Mouse (Mus musculus) lung, postnatal 4 days (tissue): Measurements from ENCODE around the gene Ifitm10.
"Not testable (repeated sequence)": the region's sequence is repeated elsewhere in the genome, so short reads cannot be mapped to it uniquely, and the experiment has no call there.

Experiments used
- DNase-seq, 2 experiments: peaks; one replicate each; pipeline ENCODE4 v3.0.0; 2021

Ifitm10 gene

DNA sequence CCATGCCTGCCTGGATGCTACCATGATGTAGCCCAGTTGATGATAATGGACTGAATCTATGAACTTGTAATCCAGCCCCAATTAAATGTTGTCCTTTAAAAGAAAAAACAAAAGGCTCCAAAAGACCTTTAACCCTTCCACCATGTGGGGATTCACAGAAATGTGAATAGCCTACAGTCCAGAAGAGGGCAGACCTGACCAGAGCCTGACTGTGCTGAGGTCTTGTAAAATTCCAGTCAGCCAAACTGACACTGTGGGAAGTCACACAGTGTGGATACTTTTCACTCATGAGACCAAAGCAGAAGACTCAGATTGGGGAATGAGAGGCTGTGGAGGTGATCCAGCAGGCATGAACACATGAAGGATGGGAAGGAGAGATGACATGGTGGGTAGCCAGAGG lies 12.8 kb downstream of the Ifitm10 start:
- no peak for DNase-seq

GRCm38 (mm10) chr7:142359129-142359528 lies 14.4 kb downstream of the Ifitm10 start:
- peak in 1 of 2 experiments; percentile 16 for DNase-seq

DNA sequence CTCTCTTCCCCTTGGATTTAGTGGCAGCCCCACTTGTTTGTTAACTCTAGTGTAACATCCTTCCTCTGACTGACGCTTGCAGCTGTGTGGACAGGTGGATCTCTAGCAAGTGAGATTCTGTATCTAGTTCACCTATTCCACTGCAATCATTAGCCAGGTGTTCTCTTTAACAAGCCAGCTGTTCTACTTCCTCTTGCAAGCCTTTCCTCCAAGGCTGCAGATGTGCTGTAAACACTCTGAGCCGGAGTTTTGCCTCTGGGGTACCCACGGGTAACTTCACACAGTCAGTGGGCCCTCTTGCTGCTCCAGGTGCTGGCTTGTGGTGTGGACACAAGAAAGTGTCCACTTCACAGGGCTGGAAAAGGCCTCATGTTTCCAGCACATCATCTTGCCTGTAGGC lies 16.0 kb downstream of the Ifitm10 start:
- DNase-seq, result no peak

- DNase-seq, result no peak
These were observed 18.8 kb downstream of the Ifitm10 start for GRCm38 (mm10) chr7:142354661-142355233.

- no peak for DNase-seq
These were observed 19.7 kb downstream of the Ifitm10 start for GRCm38 (mm10) chr7:142353854-142354253.

DNA sequence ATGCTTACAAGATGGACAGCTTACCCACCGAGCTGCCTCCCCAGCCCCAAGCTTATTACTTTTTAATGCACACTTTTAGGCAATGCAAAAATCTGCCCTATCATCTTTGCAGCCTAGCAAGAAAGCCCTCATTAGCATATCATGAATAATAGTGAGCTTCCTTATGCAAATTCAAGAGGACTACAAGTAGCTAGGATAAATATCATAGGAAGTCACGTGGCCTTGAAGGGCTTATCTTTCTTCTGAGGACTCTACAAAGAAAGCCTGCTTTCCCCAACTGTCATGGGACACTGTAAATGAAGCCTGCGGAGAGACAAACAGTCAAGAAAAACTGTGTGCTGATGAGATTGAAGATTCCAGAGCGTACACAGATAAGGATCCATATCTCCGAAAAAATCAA lies 22.0 kb downstream of the Ifitm10 start:
- no peak for DNase-seq

- peak; percentile 49 for DNase-seq
These were observed 24.1 kb downstream of the Ifitm10 start for GRCm38 (mm10) chr7:142349308-142349961.

DNA sequence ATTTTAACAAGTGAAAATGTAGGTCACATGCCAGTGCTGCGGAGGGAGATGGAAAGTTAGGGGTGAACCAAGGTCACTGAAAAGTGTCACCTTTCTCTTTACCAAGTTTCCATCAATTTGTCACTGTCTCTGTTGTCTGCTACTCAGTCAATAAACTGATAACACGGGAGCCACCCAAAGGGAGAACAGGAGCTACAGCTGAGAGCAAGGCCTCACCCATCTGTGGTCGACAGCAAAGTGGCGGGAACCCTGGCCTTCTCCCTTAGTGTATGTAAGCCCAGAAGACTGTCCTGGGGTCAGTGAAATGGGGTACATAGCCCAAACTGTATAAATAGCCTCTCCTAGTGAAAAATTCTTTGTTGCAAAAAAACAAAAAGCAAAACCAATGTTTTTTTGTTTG lies 26.0 kb downstream of the Ifitm10 start:
- DNase-seq, result no peak

GRCm38 (mm10) chr7:142342247-142342640 lies 31.3 kb downstream of the Ifitm10 start:
- DNase-seq, result no peak

DNA sequence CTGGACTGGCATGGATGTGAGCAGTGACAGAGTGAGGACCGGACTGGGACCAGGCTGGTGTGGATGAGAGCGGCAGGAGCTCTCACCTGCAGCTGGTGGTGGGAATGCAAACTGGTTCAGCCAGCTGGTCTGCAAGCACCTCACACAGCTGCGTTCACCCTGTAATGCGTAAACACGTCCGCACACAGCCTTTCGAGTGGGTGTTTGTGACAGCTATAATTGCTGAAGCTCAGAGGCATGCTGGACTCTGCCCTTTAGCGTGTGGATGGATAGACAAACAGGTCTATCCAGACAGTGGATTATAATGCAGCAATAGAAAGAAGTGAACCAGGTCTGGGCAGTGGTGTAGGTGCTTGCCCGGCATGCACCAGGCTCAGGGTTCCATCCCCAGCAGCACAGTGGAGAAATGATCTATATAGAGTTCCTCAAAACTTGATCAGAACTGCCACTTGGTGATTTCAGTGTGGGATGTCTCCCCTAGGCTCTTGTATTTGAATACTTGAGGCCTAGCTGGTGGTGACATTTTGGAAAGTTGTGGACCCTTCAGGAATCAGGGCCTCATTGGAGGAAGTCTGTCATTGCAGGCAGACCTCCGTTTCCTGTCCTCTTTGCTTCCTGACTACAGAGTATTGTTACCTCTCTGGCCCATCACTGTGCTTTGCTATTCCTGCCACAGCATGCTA lies 31.8 kb downstream of the Ifitm10 start:
- DNase-seq, result no peak

DNA sequence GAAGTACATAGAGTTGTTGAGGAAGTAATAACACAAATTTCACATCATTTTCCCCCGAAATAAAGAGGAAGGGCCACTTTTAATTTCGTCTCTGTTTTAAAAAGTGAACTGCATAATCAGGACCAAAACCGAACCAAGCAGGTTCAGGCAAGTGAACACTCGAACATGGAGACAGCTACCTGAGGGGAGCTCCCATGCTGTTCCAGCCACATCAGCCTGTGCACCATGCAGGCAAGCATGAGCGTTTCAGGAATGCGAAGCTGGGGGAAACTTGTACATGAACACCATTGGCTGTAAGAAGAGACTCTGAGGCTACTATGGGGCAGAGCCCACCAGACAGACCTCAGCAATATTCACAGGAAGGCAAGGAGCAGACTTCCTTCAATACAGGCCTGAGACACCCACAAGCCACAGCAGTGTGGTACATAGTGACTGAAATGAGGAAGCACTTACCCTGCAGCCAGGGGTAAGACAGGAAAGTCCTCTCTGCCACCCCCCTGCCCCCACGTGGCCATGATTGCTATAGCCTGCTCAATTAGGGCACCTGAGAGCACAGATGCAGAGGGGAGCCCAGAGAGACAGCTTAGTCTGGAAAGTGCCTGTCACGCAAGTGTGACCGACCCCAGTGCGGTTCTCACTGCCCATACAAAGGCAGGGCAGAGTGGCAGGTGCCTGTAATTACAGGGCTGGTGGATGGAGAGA lies 33.1 kb downstream of the Ifitm10 start:
- peak; percentile 43 to 65 for DNase-seq

DNA sequence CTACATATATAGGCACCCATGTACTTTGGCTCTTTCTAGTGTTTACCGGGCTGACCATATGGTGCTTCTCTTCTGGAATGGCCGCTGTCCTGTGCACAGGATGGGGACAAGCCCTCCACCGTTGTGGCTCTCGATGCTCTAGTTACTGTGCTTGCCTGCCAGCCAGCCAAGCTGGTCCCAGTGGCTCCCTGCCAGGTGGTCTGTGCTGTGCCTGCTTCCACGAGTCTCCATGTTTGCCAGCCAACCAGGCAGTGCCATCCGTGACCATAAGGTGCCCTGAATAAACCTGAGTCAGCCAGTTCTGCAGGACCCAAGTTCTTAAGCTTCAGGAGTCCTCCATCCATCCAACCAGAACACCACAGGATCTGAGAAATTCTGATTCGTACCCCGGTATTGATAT lies 38.4 kb downstream of the Ifitm10 start:
- DNase-seq, result no peak

DNA sequence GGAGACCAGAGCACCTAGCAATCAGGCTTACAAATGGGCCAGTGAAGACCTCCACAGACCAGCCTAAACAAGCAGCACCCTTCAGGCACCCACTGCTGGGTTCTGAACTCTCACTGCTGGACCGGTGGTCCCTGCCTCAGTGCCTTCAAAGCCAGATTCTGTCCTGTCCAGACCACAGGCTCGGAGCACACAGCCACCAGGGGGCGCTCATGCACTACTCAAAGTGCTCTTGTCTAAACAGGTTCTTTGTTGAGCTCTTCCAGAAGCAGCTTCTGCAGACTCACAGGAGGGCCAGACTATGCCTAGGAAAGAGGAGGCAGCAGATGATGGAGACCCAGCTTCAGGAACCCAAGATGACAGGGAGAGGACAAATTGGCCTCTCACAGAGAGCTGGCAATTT lies 39.3 kb downstream of the Ifitm10 start:
- DNase-seq, result peak; percentile 84 to 89

GRCm38 (mm10) chr7:142332741-142333140 lies 40.8 kb downstream of the Ifitm10 start:
- DNase-seq, result not testable (repeated sequence)

- no peak for DNase-seq
These were observed 42.3 kb downstream of the Ifitm10 start for GRCm38 (mm10) chr7:142331281-142331680.

DNA sequence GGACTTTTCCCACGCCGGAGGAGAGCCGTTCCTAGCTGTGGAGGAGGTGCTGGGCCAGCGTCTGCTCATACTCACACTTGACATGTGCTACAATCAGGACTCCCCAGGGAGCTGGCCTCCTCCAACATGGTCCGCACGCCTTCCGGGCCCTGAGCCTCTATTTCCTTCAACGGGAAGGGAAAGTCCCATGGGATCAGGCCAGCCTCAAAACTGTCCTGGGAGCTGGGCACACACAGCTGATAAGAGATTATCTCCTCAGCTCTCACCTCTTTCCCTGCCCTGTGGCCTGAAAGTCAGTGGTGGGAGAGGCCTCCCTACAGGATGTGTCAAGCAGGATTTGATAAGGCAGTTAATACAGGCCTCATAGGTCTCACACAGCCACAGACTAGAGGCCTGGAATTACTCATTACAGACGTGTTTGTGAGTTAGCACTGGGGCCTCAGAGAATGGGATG lies 43.3 kb downstream of the Ifitm10 start:
- peak; percentile 27 to 67 for DNase-seq

GRCm38 (mm10) chr7:142328507-142328906 lies 45.0 kb downstream of the Ifitm10 start:
- DNase-seq, result no peak

DNA sequence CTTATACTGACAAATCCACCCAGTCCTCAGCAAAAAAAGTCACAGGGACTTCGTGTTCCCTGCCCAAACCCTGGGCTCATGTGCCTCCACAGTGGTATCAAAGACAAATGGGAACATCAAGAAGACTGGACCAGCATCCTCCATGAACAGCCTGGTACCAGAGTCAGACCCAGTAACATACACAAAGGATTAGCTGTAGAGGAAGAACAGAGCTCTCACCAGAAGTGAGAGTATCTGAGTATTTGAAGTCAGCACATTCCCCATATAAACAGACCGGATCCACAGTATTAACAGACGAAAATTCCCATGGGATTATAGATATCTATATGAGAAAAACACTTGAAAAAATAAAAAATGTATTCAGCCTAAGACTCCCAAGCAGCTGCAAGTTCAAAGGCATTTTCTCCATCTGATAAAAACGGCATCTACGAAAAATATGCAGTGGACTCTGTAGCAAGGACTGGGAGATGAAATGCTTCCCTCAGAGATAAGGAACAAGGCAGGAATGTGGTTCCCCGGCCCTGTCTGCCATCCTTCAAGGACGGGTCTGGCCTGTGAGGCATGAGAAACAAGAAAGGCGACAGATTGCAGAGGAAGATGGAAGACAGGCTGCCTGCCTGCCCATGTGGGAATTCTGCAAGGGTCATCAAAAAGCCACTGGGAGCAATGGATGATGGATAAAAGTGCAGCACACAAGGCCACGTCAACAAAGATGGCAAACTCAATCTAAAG lies 46.7 kb downstream of the Ifitm10 start:
- DNase-seq, result peak in 1 of 2 experiments; percentile 55

DNA sequence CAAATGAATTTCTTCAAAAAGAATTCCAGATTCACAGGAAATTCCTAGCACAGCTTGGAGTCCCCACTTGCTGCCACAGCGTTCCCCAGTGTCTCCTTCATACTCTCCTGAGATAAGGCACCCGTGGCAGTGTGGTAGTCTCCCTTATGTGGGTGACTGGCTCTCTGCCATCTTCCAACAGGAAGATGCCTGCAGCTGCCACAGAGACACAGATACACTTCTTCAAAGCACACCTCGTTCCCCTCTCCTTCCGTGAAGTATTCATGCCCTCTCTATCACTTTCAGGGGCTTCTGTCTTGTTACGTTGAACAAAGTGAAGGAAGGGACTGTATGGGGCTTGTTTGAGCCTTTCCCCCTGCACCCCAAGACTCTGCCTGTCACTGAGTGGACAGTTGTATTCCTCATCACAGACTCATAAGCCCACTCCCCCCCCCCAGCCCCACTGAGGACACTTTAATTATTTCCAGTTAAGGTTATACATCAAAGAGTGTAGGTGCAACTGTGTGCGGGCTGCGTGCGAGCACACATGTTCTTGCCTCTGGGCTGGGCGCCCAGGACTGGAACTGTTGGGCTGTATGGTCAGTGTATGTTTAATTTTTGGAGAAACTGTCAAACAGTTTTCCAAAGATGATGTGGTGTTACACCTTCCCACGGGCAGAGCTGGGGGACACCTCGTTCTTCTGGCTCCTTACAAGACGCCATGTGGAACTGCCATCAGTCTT lies 50.0 kb downstream of the Ifitm10 start:
- DNase-seq, result no peak

- no peak for DNase-seq
These were observed 50.9 kb downstream of the Ifitm10 start for GRCm38 (mm10) chr7:142322641-142323040.

GRCm38 (mm10) chr7:142321637-142322306 lies 51.8 kb downstream of the Ifitm10 start:
- not testable (repeated sequence) for DNase-seq

DNA sequence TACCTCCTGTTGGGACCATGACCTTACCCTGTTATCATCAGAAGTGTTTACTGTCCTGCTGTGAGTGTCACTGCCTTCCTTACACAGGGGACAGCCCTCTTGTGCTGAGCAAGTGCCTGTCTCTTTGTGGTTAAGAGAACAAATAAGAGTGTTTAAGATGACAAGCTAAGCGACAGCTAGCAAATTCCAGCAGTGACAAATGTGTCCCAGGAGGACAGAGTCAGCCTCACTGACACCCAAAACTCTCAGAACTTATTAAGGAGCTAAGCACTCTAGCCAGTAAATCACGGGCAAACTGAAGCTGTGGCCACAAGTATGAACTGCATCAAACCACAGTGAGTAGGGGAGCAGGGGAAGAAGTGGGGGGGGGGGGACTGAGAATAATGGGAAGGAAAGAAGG lies 52.6 kb downstream of the Ifitm10 start:
- no peak for DNase-seq
